In genomic region chr3:55354765-55355164, GRCm38 (mm10) we compare ENCODE assay signal across 9 mouse cellular contexts.
DNase-seq lines count a peak whose midpoint lies in the region; ATAC-seq and TF ChIP-seq lines count a peak whose summit lies in the region.
"Had no signal": no experiment of that assay in that cellular context is flagged by ENCODE, and none has a peak within 500 bp of the region (broad histone marks: within the 10 kb centered on the region; RNA-seq: fewer than 3 reads in every experiment).

No protein-coding gene starts in this region.

- no peaks in the 10 kb centered on the region for H3K36me3 ChIP-seq in lung, embryonic 14.5 days (ENCODE audit: insufficient read depth)
- H3K36me3 ChIP-seq in intestine, postnatal 0 days (ENCODE audit: control insufficient read depth, insufficient read depth) = no peaks in the 10 kb centered on the region
- H3K36me3 ChIP-seq in midbrain, postnatal 0 days (ENCODE audit: insufficient read depth, low read length) = no peaks in the 10 kb centered on the region
- H3K36me3 ChIP-seq: neural tube, embryonic 12.5 days had no signal

- no peaks in the 10 kb centered on the region; the same call in 1 of the 2 replicates for H3K4me1 ChIP-seq in lung, embryonic 14.5 days (ENCODE audit: insufficient read depth)
- H3K4me1 ChIP-seq in lung, adult 2 months (ENCODE audit: control insufficient read depth, insufficient read depth, low read length) = no peaks in the 10 kb centered on the region
- H3K4me1 ChIP-seq in intestine, postnatal 0 days (replicated peaks; ENCODE audit: control insufficient read depth, insufficient read depth, low read length) = no peaks in the 10 kb centered on the region
- H3K4me1 ChIP-seq in midbrain, postnatal 0 days (ENCODE audit: insufficient read depth, low read length) = peaks cover 19% of the 10 kb centered on the region; the same call in 1 of the 2 replicates

- no peak for ATAC-seq in lung, embryonic 14.5 days (ENCODE audit: insufficient read depth)
- no peak for ATAC-seq in intestine, postnatal 0 days
- no peak for ATAC-seq in midbrain, postnatal 0 days (ENCODE audit: low FRiP score)

- H3K27ac ChIP-seq in lung, embryonic 14.5 days (ENCODE audit: low read depth) = no peak overlapping the region
- H3K27ac ChIP-seq in intestine, postnatal 0 days (ENCODE audit: low read depth, low read length) = no peak overlapping the region
- H3K27ac ChIP-seq in midbrain, postnatal 0 days (ENCODE audit: low read depth, low read length) = peak overlapping the region; percentile 49; the same call in 1 of the 2 replicates

- TF ChIP-seq POLR2A in lung, adult 2 months (IDR thresholded peaks at IDR 0.05; ENCODE audit: borderline replicate concordance, extremely low read depth, low read depth, low read length) = no peak

- 24% methylated on average over 3 of the region's 3 CpGs for WGBS in lung, embryonic 14.5 days
- 13% methylated on average over 3 of the region's 3 CpGs for WGBS in lung, adult 2 months
- WGBS in intestine, postnatal 0 days = 24% methylated on average over 3 of the region's 3 CpGs
- WGBS in midbrain, postnatal 0 days = 9% methylated on average over 3 of the region's 3 CpGs

- H3K27me3 ChIP-seq in lung, embryonic 14.5 days (ENCODE audit: insufficient read depth, low read length) = no peaks in the 10 kb centered on the region
- no peaks in the 10 kb centered on the region for H3K27me3 ChIP-seq in intestine, postnatal 0 days (replicated peaks; ENCODE audit: control insufficient read depth, insufficient read depth, low read length)
- H3K27me3 ChIP-seq in midbrain, postnatal 0 days (ENCODE audit: insufficient read depth, low read length) = no peaks in the 10 kb centered on the region
- H3K27me3 ChIP-seq: neural tube, embryonic 12.5 days had no signal

- no peak overlapping the region for H3K9ac ChIP-seq in lung, embryonic 14.5 days
- H3K9ac ChIP-seq in intestine, postnatal 0 days (ENCODE audit: low read depth, low read length) = no peak overlapping the region
- H3K9ac ChIP-seq in midbrain, postnatal 0 days (replicated peaks; ENCODE audit: low read length, poor library complexity, severe bottlenecking) = no peak overlapping the region

- H3K9me3 ChIP-seq in lung, embryonic 14.5 days (ENCODE audit: low read depth, low read length) = no peaks in the 10 kb centered on the region
- no peaks in the 10 kb centered on the region for H3K9me3 ChIP-seq in intestine, postnatal 0 days (ENCODE audit: control insufficient read depth)
- no peaks in the 10 kb centered on the region for H3K9me3 ChIP-seq in midbrain, postnatal 0 days (ENCODE audit: low read length)
- H3K9me3 ChIP-seq: neural tube, embryonic 12.5 days had no signal

- no peak overlapping the region for H3K4me3 ChIP-seq in lung, embryonic 14.5 days (ENCODE audit: low read depth, low read length)
- H3K4me3 ChIP-seq in lung, adult 2 months (replicated peaks; ENCODE audit: extremely low read depth, low read depth, low read length) = no peak overlapping the region
- H3K4me3 ChIP-seq in intestine, postnatal 0 days (ENCODE audit: low read depth, low read length) = no peak overlapping the region
- no peak overlapping the region for H3K4me3 ChIP-seq in midbrain, postnatal 0 days (ENCODE audit: low read depth, low read length)
- H3K4me3 ChIP-seq: neural tube, embryonic 12.5 days had no signal

- peak; percentile 82 for TF ChIP-seq CTCF in lung, embryonic 14.5 days (IDR thresholded peaks at IDR 0.05; ENCODE audit: low read depth)
- no peak for TF ChIP-seq CTCF in lung, adult 2 months (IDR thresholded peaks at IDR 0.05; ENCODE audit: insufficient read depth, low read length)
- TF ChIP-seq CTCF in intestine, postnatal 0 days (IDR thresholded peaks at IDR 0.05; ENCODE audit: low read depth) = peak; percentile 80
- TF ChIP-seq CTCF in midbrain, postnatal 0 days (IDR thresholded peaks at IDR 0.05) = peak; percentile 88

- H3K4me2 ChIP-seq in lung, embryonic 14.5 days = no peak overlapping the region
- H3K4me2 ChIP-seq in intestine, postnatal 0 days (replicated peaks; ENCODE audit: low read depth) = no peak overlapping the region
- H3K4me2 ChIP-seq in midbrain, postnatal 0 days (ENCODE audit: low read depth, low read length, poor library complexity, severe bottlenecking) = no peak overlapping the region

- peak; percentile 39 to 60 for DNase-seq in cerebellum, adult 18-20 months
- DNase-seq in cerebellum, adult 9-11 months = no peak
- DNase-seq in lung, embryonic 14.5 days = peak; percentile 93
- DNase-seq in lung, adult 2 months = no peak
- peak; percentile 13 to 53 for DNase-seq in cerebellum, postnatal 36 days
- DNase-seq in midbrain, postnatal 0 days (ENCODE audit: low spot score) = peak; percentile 90
- no peak for DNase-seq in thymus, adult 18-20 months

Comparison
In these comparisons a context has a peak if more than half of its experiments do, and no peak if none do; other contexts are left out.
1. DNase-seq: peak in cerebellum, adult 18-20 months (2 of 2), lung, embryonic 14.5 days (single experiment), cerebellum, postnatal 36 days (2 of 2) and midbrain, postnatal 0 days (single experiment); none in cerebellum, adult 9-11 months (single experiment), lung, adult 2 months (single experiment) and thymus, adult 18-20 months (0 of 2).